Mouse (Mus musculus) stomach, embryonic 16.5 days (tissue): ENCODE data around the gene Erg. TPM values are rescaled to one million over a fixed set of nuclear protein-coding genes. Genes with fewer than 3 reads are reported as not detected.

ENCODE experiments used
- ATAC-seq: fragments of 200-750 bp; cut with Nextera tagmentation; 2 replicates; pipeline ENCODE4 v1.8.0; 2017; ENCODE audit warnings: moderate number of reproducible peaks, moderate TSS enrichment; ENCODE audit not compliant: insufficient read depth, low FRiP score
- H3K27ac ChIP-seq: fragments of 300-500 bp; sonication (generic); 2 replicates; pipeline ENCODE4 v1.5.1; 2014; ENCODE audit warnings: low read length
- H3K27me3 ChIP-seq: fragments of 300-500 bp; sonication (generic); 2 replicates; pipeline ENCODE4 v1.6.1; 2014; ENCODE audit warnings: low read length, control low read depth, mixed read lengths; ENCODE audit not compliant: control insufficient read depth, insufficient read depth
- H3K36me3 ChIP-seq: fragments of 300-500 bp; sonication (generic); 2 replicates; pipeline ENCODE4 v1.6.1; 2014; ENCODE audit warnings: low read length; ENCODE audit not compliant: control insufficient read depth, insufficient read depth
- H3K4me1 ChIP-seq: fragments of 300-500 bp; sonication (generic); 2 replicates; pipeline ENCODE4 v1.6.1; 2014; ENCODE audit warnings: low read length, control low read depth, mixed read lengths; ENCODE audit not compliant: control insufficient read depth, insufficient read depth
- H3K4me2 ChIP-seq: fragments of 300-500 bp; sonication (generic); 2 replicates; pipeline ENCODE4 v1.6.1; 2014; ENCODE audit warnings: low read depth, low read length, mixed read lengths
- H3K4me3 ChIP-seq: fragments of 300-500 bp; sonication (generic); replicated peaks from 2 replicates; pipeline ENCODE4 v1.5.1; 2014; ENCODE audit warnings: mild to moderate bottlenecking, low read length
- H3K9ac ChIP-seq: fragments of 300-500 bp; sonication (generic); 2 replicates; pipeline ENCODE4 v1.6.1; 2014; ENCODE audit warnings: low read length
- H3K9me3 ChIP-seq: fragments of 300-500 bp; sonication (generic); replicated peaks from 2 replicates; pipeline ENCODE4 v1.6.1; 2016; ENCODE audit warnings: low read length, control low read depth; ENCODE audit not compliant: control insufficient read depth
- WGBS: fragments of 180-500 bp; shearing (Covaris S2); extraction: QIAGEN DNeasy Blood & Tissue Kit; methylation state at CpG from one replicate; pipeline ENCODE4 v1.1.7; 2014; 5-methylcytosine and 5-hydroxymethylcytosine counted together
- polyA plus RNA-seq: library from polyadenylated mRNA; unstranded; fragments of >200 nt; fragmentation: Nextera tagmentation; extraction: Ambion mirVana; gene quantifications from 2 replicates; pipeline ENCODE4 v1.2.1, GENCODE M21; 2015

The Erg gene
- polyA plus RNA-seq, 1 experiment from 2014 or later = 4.5 TPM

GRCm38 (mm10) chr16:95366989-95367765 lies 219.2 kb downstream of the Erg start:
- Histone ChIP-seq H3K4me3 (no peak overlapping the region), H3K9ac (no peak overlapping the region)

GRCm38 (mm10) chr16:95365214-95365613 lies 221.2 kb downstream of the Erg start:
- H3K9ac ChIP-seq = no peak overlapping the region
- 82% methylated on average over 5 of the region's 5 CpGs for WGBS
- no peak overlapping the region for H3K4me2 ChIP-seq

More at GRCm38 (mm10) chr16:95366989-95367765, 219.2 kb downstream of the Erg start:
- Histone ChIP-seq H3K4me1 (no peaks in the 10 kb centered on the region), H3K27me3 (no peaks in the 10 kb centered on the region), H3K27ac (no peak overlapping the region), H3K36me3 (no peaks in the 10 kb centered on the region), H3K4me2 (no peak overlapping the region), H3K9me3 (no peaks in the 10 kb centered on the region)
- 76% methylated on average over 19 of the region's 19 CpGs for WGBS
- no peak for ATAC-seq

GRCm38 (mm10) chr16:95363632-95364465 lies 222.5 kb downstream of the Erg start:
- Histone ChIP-seq H3K27ac (peak overlapping the region; percentile 69), H3K4me1 (no peaks in the 10 kb centered on the region), H3K36me3 (no peaks in the 10 kb centered on the region), H3K4me3 (no peak overlapping the region), H3K4me2 (no peak overlapping the region), H3K9ac (no peak overlapping the region), H3K27me3 (no peaks in the 10 kb centered on the region), H3K9me3 (no peaks in the 10 kb centered on the region)
- peak; percentile 49 for ATAC-seq
- WGBS = 67% methylated on average over 18 of the region's 18 CpGs

More at GRCm38 (mm10) chr16:95365214-95365613, 221.2 kb downstream of the Erg start:
- ATAC-seq = no peak
- H3K36me3 ChIP-seq = no peaks in the 10 kb centered on the region
- H3K4me3 ChIP-seq = no peak overlapping the region
- no peaks in the 10 kb centered on the region for H3K27me3 ChIP-seq
- H3K27ac ChIP-seq = no peak overlapping the region
- H3K4me1 ChIP-seq = no peaks in the 10 kb centered on the region
- no peaks in the 10 kb centered on the region for H3K9me3 ChIP-seq

- 79% methylated on average over 7 of the region's 7 CpGs for WGBS
- no peak overlapping the region for H3K4me3 ChIP-seq
- H3K27ac ChIP-seq = no peak overlapping the region
- no peaks in the 10 kb centered on the region for H3K9me3 ChIP-seq
- H3K27me3 ChIP-seq = no peaks in the 10 kb centered on the region
- H3K9ac ChIP-seq = no peak overlapping the region
- H3K4me2 ChIP-seq = no peak overlapping the region
- ATAC-seq = no peak
- H3K4me1 ChIP-seq = no peaks in the 10 kb centered on the region
- no peaks in the 10 kb centered on the region for H3K36me3 ChIP-seq
These were observed 224.4 kb downstream of the Erg start for GRCm38 (mm10) chr16:95361950-95362349.

GRCm38 (mm10) chr16:95360940-95361489 lies 225.4 kb downstream of the Erg start:
- Histone ChIP-seq H3K9me3 (no peaks in the 10 kb centered on the region), H3K9ac (no peak overlapping the region), H3K4me1 (no peaks in the 10 kb centered on the region), H3K27ac (no peak overlapping the region), H3K36me3 (no peaks in the 10 kb centered on the region), H3K27me3 (no peaks in the 10 kb centered on the region), H3K4me3 (no peak overlapping the region), H3K4me2 (no peak overlapping the region)
- 90% methylated on average over 18 of the region's 18 CpGs for WGBS
- no peak for ATAC-seq

- Histone ChIP-seq H3K27me3 (no peaks in the 10 kb centered on the region), H3K4me2 (no peak overlapping the region), H3K27ac (no peak overlapping the region), H3K4me3 (no peak overlapping the region), H3K9me3 (no peaks in the 10 kb centered on the region), H3K9ac (no peak overlapping the region), H3K4me1 (no peaks in the 10 kb centered on the region), H3K36me3 (no peaks in the 10 kb centered on the region)
- 78% methylated on average over 8 of the region's 8 CpGs for WGBS
- ATAC-seq = no peak
These were observed 226.1 kb downstream of the Erg start for GRCm38 (mm10) chr16:95360214-95360850.

GRCm38 (mm10) chr16:95356962-95357955 lies 229.1 kb downstream of the Erg start:
- no peak for ATAC-seq
- Histone ChIP-seq H3K4me3 (no peak overlapping the region), H3K36me3 (no peaks in the 10 kb centered on the region), H3K27ac (no peak overlapping the region), H3K9ac (no peak overlapping the region), H3K9me3 (no peaks in the 10 kb centered on the region), H3K4me1 (no peaks in the 10 kb centered on the region), H3K27me3 (no peaks in the 10 kb centered on the region), H3K4me2 (no peak overlapping the region)
- 74% methylated on average over 12 of the region's 12 CpGs for WGBS

GRCm38 (mm10) chr16:95353838-95354237 lies 232.6 kb downstream of the Erg start:
- ATAC-seq = no peak
- Histone ChIP-seq H3K36me3 (no peaks in the 10 kb centered on the region), H3K4me1 (no peaks in the 10 kb centered on the region), H3K4me3 (no peak overlapping the region), H3K9ac (no peak overlapping the region), H3K4me2 (no peak overlapping the region), H3K27me3 (no peaks in the 10 kb centered on the region), H3K9me3 (no peaks in the 10 kb centered on the region), H3K27ac (no peak overlapping the region)
- WGBS = 70% methylated on average over 8 of the region's 8 CpGs
